Mouse (Mus musculus): Measurements from ENCODE around the gene Krt82. TPM values are rescaled to one million over a fixed set of nuclear protein-coding genes. Genes with fewer than 3 reads are reported as not detected.
"Not testable (repeated sequence)": the region's sequence is repeated elsewhere in the genome, so short reads cannot be mapped to it uniquely, and the experiment has no call there.

The Krt82 gene
- not detected for total RNA-seq (2021)

DNA sequence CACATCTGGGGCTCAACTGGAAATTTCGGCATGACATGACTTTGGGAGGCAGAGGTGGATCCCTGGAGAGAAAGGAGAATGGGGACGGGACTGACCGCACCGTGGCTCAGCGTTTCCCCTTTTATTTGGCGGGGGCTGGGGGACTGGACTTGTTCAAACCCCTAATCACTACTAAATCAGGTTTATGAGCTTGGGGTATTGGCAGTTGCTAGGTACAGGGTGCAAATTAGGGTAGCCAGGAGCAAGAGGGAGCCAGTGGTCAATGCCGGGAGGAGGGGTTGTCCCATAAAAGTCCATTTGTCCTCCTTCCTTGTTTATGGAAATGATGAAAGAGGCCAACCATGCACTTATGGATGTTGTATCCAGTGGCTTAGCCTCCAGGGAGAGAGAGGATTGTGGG, at the start of gene Krt82:
Gene Krt82, minus strand, starts transcription at position 101 of the 400 bp plus-strand sequence.
- no peak for DNase-seq

DNA sequence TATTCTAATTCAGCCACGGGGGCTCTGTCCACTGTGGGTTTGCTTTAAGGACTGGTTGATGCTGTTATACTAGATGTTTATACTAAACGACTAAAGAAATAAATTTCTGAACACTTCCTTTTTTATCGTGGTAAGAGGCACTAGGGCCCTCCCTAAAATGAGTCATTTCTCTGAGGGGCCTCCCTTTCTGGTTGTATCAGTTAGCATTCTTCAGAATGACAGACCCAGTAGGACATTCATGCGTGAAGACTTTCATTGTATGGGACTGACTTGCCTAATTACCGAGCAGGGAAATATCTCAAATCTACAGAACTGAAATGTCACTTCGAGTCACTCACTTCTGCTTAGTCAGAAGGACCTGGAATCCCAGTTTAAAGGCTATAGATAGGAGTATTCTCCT, 48.7 kb upstream of the Krt82 start:
- no peak for DNase-seq

DNA sequence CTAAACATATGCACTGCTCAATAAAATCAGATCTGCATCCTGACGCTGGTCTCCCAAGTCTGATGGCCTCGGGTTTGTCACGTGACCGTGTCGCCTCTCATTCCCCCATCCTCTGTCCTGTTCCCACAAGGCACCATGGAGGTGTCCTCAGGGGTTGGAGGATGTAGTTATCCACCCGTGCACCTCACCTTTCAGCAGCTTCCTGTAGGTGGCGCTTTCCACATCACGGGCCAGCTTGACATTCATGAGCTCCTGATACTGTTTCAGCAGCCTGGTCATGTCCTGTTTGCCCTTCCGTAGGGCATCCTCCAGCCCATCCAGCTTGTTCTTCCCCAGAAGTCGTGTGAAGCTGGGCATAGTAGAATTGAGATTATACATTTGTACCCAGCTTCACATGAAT, 37.7 kb upstream of the Krt82 start:
- no peak for DNase-seq

DNA sequence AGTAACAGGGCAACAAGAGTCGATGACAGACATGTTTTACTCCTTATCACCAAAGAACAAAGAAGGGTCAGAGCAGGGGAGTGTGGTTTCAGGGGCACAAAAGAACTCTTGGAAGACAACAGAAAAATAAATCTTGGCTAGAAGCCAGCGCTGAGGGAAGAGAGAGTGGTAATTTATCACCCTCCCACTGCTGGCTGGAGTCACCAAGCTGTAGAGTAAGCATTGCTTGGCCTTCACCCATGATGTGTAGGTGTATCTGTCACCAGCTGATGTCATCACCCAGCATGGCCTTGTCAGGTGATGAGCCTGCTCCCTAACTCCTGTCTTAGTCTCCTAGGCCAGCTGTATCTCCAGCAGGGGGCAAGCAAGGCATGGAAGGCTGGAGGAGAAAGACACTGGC, 34.0 kb upstream of the Krt82 start:
- DNase-seq, result no peak

DNA sequence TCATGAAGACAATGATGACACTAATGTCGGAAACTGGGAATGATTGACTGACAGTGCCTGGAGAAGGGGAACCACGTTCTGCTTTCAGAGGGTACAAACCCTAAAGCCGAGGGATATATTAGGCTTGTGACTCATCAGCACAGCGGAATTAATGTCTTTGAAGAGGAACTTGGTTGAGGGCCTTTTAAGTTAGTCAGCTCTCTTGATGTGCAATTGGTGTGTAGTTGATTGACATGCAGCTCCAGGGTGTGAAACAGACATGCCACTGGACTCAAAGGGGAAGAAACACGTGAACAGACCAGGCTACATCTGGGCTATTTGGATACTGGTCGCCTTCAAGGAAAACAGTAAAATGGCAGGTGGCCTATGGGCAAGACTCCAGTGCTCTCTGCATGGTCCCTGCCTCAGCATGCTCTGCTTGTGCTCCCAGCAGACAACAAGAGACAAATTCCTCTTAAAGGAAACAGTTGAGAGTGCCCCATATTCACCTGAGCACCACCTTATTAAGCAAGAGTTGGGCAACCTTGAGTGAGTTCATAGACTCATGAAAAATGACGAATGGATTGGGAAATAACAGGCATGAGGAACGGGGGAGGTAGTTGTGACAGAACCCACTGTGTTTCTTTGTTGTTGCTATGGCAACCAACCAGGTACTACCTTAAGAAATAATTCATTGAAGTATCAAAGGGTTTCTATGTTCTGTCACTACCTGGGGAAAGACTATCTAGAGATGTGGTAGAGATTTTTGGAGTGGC, 32.9 kb upstream of the Krt82 start:
- no peak for DNase-seq

DNA sequence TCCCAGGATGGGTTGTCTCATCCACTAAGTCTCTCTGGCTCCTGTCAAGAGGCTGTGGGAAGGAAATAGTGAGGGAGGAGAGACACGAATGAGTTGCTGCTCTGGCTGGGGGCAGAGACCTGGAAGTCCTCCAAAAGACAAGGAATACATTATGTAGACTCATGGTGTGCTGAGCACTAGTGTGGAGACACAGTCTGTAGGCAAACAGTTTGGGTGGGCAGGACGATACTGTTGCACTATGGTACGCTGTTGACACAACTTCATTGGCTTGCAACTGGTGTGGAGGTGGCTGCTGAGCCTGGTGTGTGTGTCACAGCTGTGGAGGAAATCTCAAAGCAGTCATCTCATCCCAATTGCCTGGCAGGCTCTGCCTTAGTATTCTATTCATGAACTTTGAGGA, 31.2 kb upstream of the Krt82 start:
- no peak for DNase-seq

DNA sequence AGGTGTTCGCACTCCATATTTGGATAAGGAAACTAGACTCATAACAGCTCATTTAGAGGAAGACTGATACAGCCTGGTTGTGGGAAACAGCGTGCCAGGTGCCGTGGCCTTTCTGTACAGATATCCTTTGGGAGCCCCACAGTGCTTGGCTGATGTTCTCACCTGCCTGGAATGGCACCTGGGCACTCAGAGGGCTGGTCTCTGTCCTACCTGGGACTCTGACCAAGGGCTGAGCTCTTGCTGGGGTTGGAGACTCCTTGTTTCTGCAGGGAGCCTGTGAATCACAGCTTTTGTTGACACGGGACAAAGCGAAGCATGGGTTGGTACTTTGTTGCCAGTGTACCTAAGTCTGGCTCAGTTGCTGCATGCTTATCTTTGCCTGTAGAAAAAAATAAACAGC, 25.0 kb upstream of the Krt82 start:
- no peak for DNase-seq

DNA sequence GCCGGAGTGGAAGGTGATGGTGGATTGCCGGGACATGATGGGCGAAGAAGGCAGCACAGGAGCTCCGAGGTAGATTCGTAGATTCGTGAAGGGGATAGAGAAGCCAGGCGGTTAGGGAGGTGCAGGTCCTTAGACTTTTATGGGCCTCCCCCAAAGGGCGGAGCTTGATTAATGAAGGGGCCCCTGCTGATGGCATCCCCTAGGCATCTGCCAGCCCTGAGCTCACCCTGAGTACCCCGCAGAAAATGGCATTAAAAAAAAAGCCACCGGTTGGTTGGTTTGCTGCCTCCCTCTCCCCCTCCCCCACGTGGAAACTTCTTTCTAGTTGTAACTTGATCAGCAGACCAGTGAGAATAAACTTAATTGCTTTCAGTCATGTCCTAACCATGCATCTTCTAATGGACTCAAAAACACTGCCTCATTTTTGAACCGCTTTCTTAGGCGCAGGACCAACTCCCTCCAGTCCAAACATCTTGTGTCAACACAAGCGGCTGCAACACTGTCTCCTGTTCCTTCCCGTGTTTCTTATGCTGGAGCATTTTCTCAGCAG, 23.4 kb upstream of the Krt82 start, which contains the start of gene Krt75:
Gene Krt75, minus strand, starts transcription at position 109 of the 550 bp plus-strand sequence.
- no peak for DNase-seq

DNA sequence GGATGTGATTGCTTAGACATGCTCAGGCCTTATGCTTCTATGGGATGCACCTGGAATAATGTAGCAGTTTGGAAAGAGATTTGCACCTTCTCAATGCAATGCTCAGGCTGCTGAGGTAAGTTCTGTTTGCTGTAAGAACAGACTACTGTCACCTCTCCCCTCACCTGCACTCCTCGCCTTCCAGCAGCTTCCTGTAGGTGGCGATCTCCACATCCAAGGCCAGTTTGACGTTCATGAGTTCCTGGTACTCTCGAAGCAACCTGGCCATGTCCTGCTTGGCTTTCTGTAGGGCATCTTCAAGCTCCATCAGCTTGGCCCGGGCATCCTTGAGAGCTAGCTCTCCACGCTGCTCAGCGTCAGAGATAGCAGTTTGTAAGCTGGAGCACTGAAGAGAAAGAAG, 17.3 kb upstream of the Krt82 start:
- no peak for DNase-seq

DNA sequence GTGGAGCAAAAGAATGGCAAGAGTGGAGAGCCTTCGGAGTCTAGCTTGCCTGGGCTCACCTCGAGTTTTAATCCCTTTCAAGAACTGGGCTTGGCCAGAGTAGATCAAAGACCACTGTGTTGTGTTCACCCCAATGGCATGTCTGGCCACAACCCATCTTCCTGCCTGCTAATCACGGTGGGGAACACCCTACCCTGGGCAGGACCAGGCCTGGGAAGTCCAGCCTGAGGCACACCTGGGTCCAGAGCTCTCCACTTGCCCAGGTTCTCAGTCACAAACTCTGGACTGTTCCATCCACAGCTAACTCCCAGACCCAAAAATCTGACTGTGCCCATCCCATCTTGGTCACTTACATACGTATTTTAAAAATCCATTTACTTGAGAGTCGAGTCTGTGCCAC, 12.4 kb upstream of the Krt82 start, which contains the start of gene Krt90:
Gene Krt90, minus strand, starts transcription at position 101 of the 400 bp plus-strand sequence.
- no peak for DNase-seq

DNA sequence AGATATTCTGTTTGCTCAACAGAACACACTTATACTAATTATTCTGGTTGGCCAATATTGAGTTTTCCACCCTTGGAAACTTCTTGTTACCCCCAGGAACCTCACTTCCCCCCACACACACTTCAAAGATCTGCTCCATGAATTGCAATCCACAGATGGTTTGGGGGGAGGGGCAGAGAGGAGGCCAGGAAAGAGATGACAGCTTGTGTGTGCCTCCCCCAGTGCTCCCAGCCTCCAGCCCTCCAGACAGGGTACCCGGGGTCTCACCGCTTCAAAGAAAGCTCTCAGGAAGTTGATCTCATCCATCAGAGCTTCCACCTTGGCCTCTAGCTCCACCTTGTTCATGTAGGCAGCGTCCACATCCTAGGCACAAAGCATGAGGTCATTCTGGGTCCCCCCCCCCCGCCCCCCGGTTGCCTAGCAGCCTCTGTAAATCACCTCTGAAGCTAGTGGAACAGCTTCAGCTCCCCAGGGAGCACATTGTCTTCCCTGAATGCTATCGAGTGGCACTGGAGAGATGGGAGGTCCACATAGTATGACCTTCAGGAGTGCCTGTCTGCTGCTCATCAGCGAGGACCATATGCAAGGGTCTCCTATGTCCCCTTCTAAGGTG, 7.7 kb upstream of the Krt82 start:
- no peak for DNase-seq

DNA sequence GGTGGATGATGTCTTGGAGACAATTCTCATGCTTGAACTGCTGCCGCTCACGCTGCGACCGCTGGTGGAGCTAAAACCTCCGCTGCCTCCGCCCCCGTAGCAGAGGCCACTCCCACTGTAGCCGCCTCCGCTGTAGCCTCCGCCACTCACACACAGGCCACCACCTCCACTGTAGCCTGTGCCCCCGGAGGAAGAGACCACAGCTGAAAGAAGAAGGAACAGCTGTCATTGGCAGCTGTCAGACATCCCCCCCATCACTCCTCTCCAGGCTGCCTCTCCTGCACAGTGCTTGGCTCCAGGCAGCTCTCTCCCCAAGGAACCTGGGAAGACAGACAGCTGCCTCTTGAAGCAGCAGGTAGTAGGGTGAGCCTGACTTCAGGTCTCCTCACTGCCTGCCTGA, 2.7 kb upstream of the Krt82 start:
- DNase-seq, result peak; percentile 48

DNA sequence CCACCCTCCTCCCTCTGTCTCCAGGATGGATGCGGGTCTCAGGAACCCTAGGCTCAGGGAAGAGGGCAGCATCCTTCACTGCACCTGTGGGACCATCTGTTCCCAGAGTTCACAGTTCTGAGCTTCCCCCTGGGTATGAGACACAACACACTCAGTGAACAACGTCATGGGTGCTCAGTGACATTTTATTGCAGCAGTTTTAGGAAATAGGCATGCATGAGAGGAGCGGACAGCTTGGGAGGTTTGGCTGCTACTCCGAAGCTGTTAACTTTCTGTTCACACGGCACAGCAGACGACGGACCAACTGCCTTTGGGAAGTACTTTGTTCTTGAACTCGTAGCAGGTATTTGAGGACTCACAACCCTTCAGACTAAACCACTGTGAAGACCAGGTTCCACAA, 1.7 kb upstream of the Krt82 start:
- DNase-seq, result no peak

DNA sequence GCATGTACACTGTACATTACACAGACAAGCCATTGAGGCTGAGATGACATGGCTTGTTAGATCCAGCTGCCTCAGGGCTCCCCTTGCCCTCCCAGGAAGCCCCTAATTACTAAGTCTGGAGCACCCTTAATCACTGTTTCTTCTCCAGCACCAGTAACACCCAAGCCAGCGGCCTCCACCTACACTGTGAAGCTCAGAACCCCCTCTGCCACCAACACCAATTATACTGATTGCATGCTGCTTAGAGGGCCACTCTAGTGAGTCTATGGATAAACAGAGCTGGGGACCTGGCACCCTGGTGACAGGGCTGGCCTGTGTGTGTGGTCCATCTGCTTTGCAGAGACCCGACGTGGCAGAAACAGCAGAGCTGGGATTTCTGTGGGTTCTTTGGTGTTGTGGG, 6.0 kb downstream of the Krt82 start:
- DNase-seq, result no peak

DNA sequence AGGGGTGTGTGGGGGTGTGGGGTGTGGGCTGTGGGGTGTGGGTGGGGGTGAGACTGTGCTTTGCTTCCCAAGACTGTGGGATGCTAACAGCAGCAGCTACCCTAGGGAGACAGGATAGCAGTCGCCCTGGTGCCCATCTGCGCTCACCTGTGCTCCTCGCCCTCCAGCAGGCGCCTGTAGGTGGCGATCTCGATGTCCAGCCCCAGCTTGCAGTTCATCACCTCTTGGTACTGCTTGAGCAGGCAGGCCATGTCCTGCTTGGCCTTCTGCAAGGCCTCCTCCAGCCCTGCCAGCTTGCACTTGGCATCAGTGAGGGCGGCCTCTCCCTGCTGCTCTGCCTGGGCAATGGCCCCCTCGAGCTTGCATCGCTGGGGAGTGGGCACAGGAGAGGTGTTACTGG, 7.9 kb downstream of the Krt82 start:
- DNase-seq, result no peak

DNA sequence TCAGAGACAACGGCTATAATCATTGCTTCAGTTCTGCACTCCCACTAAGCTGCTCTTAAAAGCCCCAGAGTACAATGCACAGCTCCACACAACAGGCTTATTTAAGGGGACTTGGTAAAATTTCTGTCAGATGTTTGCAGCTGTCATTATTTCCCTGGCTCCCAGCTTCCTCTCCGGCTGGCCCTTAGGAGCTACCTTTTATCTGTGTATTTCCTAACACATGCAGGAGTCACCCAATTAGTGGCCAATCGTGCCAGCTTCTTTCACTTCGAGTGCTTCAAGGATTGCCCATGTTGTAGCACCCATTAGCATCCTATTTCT, 11.9 kb downstream of the Krt82 start:
- DNase-seq, result no peak

DNA sequence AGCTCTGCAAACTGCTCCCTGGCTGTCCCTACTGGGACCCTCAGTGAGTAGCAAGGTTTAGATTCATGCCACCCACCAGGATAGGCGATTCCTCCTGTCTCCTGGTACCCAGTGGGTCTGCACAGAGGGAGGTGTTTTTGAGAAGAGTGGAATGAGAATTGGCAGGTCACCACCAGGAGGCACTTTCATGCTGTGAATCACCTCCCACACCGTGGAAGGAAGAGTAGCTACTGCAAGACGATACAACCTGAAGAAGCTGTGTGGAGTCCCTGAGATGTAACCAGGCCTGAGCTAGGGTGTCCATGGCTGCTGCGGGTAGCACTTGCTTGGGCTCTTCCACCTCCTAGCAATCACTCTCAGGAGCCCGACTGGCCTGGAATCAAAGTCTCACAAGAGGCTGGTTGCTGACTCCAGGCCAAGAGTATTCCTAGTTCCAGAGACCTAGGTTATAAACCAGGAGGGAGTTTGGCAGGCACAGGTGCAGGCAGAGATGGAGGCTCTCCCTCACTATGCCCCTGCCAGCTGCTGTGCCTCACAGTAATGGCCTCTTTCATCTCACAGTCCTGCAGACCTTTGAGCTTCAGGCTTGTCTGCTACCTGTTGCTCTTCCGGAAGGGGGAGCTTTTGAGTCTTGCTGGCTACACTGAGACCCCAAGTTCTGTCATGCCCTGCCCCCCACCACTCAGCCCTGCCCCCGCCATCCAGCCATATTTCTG, 12.4 kb downstream of the Krt82 start:
- no peak for DNase-seq

DNA sequence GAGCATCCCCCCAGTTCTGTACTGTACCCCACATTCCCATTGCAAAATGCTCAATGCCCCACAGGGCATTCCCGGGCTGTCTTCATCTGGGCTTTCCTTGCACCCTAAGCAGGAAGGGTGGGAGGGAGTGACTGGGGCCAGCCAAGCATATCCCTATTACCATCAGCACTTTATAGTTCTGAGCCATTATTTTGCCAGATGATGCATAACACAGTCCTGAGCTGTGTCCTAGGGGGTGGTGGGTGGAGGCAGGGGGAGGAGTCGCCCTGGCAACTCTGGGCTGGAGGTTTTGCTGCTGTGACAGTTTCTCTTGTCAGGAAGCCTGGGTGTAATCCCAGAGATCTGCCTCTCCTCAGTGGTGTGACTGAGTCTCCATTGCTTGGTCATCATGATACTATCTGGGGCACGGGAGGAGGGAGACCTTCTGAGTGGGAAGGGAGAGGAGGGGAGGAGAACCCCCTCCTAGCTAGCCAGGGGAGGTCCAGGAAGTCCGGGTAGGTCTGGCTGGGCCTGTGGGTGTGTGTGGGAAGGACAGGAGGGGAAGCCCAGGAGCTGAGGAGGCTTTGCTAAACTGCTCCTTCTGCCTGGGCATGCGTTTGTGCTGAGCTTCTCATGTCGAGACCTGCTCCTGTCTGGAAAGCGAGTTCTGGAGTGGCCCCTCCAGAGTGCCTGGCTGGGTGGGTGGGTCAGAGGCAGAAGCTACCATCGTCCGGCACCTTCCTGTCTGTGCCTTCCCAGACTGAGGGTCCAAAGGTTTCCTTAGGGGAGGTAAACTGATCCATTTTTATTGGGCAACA, 14.2 kb downstream of the Krt82 start:
- no peak for DNase-seq

DNA sequence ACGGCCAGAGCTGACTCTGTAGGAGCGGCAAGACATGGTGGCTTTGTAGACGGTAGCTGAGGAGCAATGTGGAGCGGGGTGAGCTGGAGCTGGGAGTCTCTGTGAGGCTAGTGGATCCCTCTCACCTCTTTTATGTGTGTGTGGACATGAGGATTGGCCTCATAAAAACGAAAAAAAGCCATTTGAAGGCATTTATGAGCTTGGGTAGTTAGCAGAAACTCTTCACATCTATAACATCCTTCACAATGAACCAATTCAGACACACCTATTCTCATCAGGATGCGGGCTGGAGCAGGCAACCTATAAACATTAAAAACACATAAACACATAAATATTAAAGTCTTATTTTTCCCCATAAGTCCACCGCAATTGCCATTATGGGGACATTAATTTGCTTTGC, 17.7 kb downstream of the Krt82 start, which contains the start of gene Krt84:
Gene Krt84, minus strand, starts transcription at position 101 of the 400 bp plus-strand sequence.
- DNase-seq, result no peak

DNA sequence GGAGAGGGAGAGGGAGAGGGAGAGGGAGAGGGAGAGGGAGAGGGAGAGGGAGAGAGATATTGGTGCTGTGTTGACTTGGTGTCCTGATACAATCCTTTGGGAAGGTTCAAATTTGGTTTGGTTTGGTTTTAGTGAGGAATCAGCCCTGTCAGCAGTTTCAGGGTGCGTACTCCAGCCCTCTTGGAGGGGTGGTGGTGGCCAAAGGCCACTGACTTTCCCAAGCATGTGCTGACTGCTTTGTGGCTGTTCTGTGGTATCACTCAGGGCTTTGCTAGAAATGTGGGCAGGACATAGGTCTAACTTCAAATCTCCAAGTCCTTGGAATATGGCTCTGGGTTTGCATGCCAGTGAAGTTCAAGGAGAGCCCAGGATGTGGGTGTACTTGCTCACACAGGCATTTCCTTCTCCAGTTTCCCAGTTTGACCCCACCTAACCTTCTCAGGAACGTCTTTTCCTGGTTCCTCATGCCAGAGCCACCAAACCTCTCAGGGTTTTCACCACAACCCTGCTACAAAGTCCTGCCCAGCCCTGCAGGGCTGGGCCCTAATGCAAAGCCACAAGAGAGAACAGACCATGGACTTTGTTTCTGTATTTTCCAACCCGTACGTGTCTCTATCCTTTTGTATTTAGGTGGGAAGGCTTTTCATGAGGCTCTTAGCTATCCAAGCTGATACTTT, 27.8 kb downstream of the Krt82 start:
- DNase-seq, result no peak

DNA sequence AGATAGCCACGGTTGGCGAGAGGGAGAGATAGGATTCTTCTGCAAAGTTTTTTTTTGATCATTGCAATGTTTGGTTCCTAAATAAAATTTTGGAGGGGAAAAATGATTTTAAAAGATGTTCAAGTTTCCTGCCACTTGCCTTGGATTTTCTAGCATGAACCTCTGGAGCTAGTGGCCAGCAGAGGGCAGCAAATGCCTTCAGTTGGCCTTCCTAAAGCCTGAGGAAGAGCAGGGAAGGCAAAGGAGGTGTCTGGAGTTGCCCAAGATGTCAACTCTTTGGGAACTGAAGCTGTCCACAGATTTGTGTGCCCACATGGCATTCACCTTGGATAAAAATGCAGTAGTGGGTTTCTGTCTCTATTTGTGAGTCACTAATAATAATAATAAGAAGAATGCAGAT, 30.7 kb downstream of the Krt82 start:
- DNase-seq, result peak; percentile 84

DNA sequence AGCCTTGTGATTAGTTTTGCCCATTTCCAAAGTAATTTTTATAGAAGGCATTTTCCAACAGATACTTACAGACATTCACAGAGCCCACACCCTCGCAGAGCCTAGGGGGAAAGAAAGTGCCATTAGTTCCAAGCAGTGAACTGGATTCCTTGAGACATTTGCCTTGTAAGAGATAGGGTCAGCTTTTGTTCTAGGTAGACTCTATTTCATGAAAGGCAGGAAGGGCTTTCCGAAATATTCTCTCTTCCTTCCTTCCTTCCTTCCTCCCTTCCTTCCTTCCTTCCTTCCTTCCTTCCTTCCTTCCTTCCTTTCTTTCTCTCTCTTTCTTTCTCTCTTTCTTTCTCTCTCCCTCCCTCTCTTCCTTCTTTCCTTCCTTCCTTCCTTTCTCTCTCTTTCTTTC, 33.3 kb downstream of the Krt82 start, which contains the start of gene Gm49425:
Gene Gm49425, minus strand, starts transcription at position 101 of the 400 bp plus-strand sequence.
- not testable (repeated sequence) for DNase-seq

Data from heart, postnatal 4 days (tissue).